Mouse (Mus musculus) lung, postnatal 14 days (tissue): ENCODE data around the gene Pou2f2.

ENCODE experiments used
- DNase-seq: peaks from one replicate; pipeline ENCODE4 v3.0.0; 2021

Gene Pou2f2

GRCm38 (mm10) chr7:25179606-25180161, at the start of gene Pou2f2:
Pou2f2 (minus strand) TSS chr7:25179726.
- peak; percentile 66 for DNase-seq

- DNase-seq = no peak
These were observed 48.2 kb upstream of the Pou2f2 start for GRCm38 (mm10) chr7:25227523-25228300.

- no peak for DNase-seq
These were observed 42.9 kb upstream of the Pou2f2 start for GRCm38 (mm10) chr7:25222275-25222967.

GRCm38 (mm10) chr7:25221102-25221883, 41.8 kb upstream of the Pou2f2 start, which contains the start of gene Zfp526:
Zfp526 (plus strand) TSS chr7:25221425.
- DNase-seq = peak; percentile 97

GRCm38 (mm10) chr7:25220457-25221101, 41.1 kb upstream of the Pou2f2 start, which contains the start of gene Dedd2:
Dedd2 (minus strand) TSS chr7:25220615.
- DNase-seq = no peak

- DNase-seq = peak; percentile 95
These were observed 40.4 kb upstream of the Pou2f2 start for GRCm38 (mm10) chr7:25219756-25220456.

- DNase-seq = peak; percentile 33
These were observed 39.9 kb upstream of the Pou2f2 start for GRCm38 (mm10) chr7:25219416-25219750.

- DNase-seq = peak; percentile 19
These were observed 39.3 kb upstream of the Pou2f2 start for GRCm38 (mm10) chr7:25218705-25219415.

- no peak for DNase-seq
These were observed 38.3 kb upstream of the Pou2f2 start for GRCm38 (mm10) chr7:25217653-25218395.

GRCm38 (mm10) chr7:25214172-25214571, 34.6 kb upstream of the Pou2f2 start:
- DNase-seq = no peak

- DNase-seq = no peak
These were observed 33.6 kb upstream of the Pou2f2 start for GRCm38 (mm10) chr7:25213099-25213498.

- DNase-seq = no peak
These were observed 31.0 kb upstream of the Pou2f2 start for GRCm38 (mm10) chr7:25210482-25210881.

- no peak for DNase-seq
These were observed 29.7 kb upstream of the Pou2f2 start for GRCm38 (mm10) chr7:25209161-25209622.

GRCm38 (mm10) chr7:25206094-25206830, 26.7 kb upstream of the Pou2f2 start:
- DNase-seq = peak; percentile 31

GRCm38 (mm10) chr7:25205355-25206093, 26.0 kb upstream of the Pou2f2 start:
- peak; percentile 33 for DNase-seq

- DNase-seq = no peak
These were observed 24.1 kb upstream of the Pou2f2 start for GRCm38 (mm10) chr7:25203624-25204023.

GRCm38 (mm10) chr7:25197384-25198018, 18.0 kb upstream of the Pou2f2 start:
- DNase-seq = peak; percentile 63

- no peak for DNase-seq
These were observed 16.6 kb upstream of the Pou2f2 start for GRCm38 (mm10) chr7:25196107-25196506.
